Mouse (Mus musculus) gastrocnemius, postnatal 36 days (tissue): Measurements from ENCODE around the gene Kcnk3. TPM values are rescaled to one million over a fixed set of nuclear protein-coding genes. Genes with fewer than 3 reads are reported as not detected.

Source experiments
- DNase-seq, 2 experiments: peaks; one replicate each; pipeline ENCODE4 v3.0.0; 2022
- intact Hi-C: fragments of 180-260 bp; cut with DNase I; formaldehyde crosslinking; loops from one replicate; pipeline ENCODE4 v1.15.1; 2025
- total RNA-seq, 2 experiments: library from RNA; stranded (reverse); gene quantifications; 2 replicates each; pipeline ENCODE4 v1.2.3; 2021

Kcnk3 gene
- total RNA-seq, 2 experiments from 2014 or later = 0.44 to 0.46 TPM

GRCm38 (mm10) chr5:30586616-30587015 lies 1.4 kb upstream of the Kcnk3 start:
- DNase-seq = no peak
- intact Hi-C loops = no loop called here

DNA sequence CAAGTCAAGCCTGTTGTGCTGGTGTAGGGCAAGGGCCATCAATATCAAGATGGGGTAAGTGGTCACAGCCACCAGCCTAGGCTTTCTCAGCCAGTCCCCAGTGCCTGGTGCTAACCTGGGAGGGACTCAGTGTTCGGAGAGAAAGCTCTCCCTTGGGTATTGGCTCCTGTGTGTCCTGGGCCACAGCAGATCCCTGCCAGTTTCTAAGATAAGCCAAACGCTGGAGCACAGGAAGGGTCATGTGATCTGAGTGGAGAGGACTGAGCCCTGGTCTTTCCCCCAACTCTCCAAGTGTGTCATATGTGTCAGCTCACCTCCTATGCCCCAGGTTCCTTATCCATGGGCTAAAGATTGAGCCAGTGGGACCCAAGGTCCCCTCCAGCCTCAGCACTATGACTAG lies 869 bp upstream of the Kcnk3 start:
- intact Hi-C loops = no loop called here
- no peak for DNase-seq

DNA sequence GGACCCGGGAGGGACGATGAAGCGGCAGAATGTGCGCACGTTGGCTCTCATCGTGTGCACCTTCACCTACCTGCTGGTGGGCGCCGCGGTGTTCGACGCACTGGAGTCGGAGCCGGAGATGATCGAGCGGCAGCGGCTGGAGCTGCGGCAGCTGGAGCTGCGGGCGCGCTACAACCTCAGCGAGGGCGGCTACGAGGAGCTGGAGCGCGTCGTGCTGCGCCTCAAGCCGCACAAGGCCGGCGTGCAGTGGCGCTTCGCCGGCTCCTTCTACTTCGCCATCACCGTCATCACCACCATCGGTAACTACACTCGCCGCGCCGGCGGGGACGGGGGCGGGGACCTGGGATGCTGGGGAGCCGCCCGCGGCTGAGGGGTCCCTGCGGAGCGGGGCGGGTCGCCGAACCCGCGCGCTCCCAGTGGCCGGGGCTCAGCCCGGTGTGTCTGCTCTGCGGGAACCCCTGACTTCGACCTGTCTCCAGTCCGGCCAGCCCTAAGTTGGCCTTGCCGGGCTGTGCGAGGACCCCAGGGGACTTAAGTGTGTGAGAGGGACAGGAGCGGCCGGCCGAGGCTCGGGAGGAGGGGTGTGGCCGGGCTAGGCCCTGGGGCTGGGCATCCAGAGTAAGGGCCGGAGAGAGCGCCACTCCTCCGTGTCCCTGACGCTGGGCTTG lies 465 bp downstream of the Kcnk3 start:
- no peak for DNase-seq
- intact Hi-C loops = no loop called here

- DNase-seq = no peak
- intact Hi-C loops = no loop called here
These were observed 1.1 kb downstream of the Kcnk3 start for GRCm38 (mm10) chr5:30589069-30589468.

GRCm38 (mm10) chr5:30589546-30589945 lies 1.6 kb downstream of the Kcnk3 start:
- no peak for DNase-seq
- intact Hi-C loops = no loop called here

- no peak for DNase-seq
- intact Hi-C loops = no loop called here
These were observed 2.3 kb downstream of the Kcnk3 start for GRCm38 (mm10) chr5:30590231-30590630.

- DNase-seq = no peak
- intact Hi-C loops = no loop called here
These were observed 3.3 kb downstream of the Kcnk3 start for GRCm38 (mm10) chr5:30591205-30591731.

DNA sequence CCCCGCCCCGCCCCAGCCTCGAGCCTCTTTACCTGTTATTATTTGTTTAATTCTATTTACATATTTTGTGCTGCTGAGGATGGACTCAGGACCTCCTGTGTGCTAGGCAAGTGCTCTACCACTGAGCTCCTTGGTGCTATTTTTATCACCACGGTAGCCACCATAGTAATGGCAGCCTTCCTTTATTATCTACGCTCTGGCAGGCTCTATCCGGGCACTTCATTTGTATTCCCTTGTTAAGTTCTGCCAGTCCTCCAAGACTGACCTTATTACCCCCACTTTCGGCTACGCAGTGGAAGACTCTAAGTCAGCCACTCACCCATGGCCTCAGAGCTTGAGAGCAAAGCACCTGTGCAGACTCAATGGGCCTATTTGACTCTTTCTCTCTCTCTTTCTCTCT lies 3.8 kb downstream of the Kcnk3 start:
- no peak for DNase-seq
- intact Hi-C loops = no loop called here

- intact Hi-C loops = no loop called here
- DNase-seq = no peak
These were observed 4.5 kb downstream of the Kcnk3 start for GRCm38 (mm10) chr5:30592279-30592980.

GRCm38 (mm10) chr5:30593360-30593759 lies 5.4 kb downstream of the Kcnk3 start:
- intact Hi-C loops = no loop called here
- no peak for DNase-seq

DNA sequence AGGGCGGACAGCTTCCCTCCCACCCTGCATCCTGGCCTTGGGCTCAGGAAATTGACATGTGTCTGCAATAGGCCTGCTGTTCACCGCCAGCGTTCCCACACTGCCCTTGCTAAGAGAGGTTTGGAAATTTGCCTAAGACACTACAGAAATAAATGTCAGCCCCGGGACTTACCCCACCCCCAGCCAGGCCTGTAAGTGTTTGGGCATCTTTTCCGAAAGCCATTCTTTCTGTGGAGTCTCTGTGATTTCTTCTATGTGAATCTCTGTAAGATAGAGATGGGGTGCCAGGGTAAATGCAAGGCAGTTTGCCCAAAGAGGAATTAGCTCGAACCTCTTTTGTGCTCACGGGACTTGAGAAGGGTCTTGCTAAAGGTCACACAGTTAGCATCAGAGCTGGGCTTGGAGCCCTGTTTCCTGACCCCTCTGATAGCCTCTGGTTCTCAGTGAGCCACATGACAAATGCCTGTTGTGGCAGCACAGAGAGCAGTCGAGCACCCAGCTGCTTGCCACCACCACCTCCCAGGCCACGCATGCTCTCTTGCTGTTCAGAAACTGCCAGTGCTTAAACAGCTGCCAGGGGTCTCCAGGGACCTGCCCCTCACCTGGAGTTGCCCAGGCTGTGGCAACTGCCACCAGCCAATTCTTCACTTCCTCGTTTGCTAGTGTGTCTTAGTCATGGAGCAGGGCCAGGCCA lies 6.0 kb downstream of the Kcnk3 start:
- intact Hi-C loops = no loop called here
- no peak for DNase-seq

- intact Hi-C loops = no loop called here
- no peak for DNase-seq
These were observed 7.1 kb downstream of the Kcnk3 start for GRCm38 (mm10) chr5:30594953-30595560.

DNA sequence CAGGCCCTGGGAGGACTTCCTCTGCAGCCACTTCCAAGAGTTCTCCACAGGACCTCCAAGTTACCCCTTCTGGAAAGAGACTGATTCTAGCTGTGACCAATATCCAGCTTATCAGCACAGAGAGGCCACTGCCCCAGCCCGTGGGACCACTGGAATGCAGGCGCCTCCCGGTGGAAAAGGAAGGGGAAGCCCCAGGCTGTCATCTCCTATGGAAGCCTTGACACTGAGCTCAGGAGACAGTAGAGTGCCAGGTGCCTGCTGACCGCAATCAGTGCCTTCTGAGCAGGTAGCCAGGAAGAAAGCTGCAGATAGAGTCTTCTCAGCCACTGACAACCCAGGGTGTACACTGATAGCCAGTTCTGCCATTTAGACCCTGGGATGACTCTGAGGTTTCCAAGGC lies 13.4 kb downstream of the Kcnk3 start:
- DNase-seq = no peak
- intact Hi-C loops = no loop called here

DNA sequence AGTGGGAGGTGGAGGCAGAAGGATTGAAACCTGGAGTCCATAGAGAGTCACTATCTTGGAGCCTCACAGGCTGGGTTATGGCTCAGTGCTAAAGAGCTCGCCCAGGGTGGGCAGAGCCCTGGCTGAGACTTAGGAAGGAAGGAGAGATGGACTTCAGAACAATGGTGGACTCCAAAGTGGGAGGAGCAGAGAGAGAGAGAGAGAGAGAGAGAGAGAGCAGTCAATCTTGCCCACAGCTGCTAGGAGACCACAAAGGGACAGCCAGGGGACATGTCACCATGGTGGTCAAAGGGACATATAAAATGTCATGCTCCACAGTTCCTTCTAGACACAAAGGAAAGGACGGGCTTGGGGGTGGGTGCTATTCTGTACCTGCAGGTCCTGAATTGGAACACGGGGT lies 15.3 kb downstream of the Kcnk3 start:
- intact Hi-C loops = no loop called here
- no peak for DNase-seq

DNA sequence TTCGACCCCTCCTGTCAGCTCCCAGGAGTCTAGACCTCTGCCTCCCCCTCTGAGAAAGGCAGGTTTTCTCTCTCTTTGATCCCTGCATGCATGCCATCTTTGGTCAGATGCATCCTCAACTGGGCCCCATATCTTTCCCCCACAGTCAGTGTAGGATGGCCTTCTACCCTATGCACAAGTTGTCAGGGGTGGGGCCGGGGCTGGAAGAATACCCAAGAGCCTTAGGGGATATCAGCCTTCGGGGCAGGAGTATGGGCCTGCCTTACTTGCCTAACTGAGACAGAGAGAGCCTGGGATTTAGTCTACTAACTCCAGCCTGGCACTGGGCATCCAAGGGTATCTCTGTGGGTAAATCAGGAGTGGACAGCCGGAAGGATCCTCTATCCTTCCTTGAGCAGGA lies 16.0 kb downstream of the Kcnk3 start:
- DNase-seq = no peak
- intact Hi-C loops = no loop called here

GRCm38 (mm10) chr5:30604769-30605188 lies 16.8 kb downstream of the Kcnk3 start:
- intact Hi-C loops = no loop called here
- no peak for DNase-seq

GRCm38 (mm10) chr5:30605649-30606048 lies 17.7 kb downstream of the Kcnk3 start:
- no peak for DNase-seq
- intact Hi-C loops = no loop called here

GRCm38 (mm10) chr5:30606424-30607073 lies 18.6 kb downstream of the Kcnk3 start:
- peak; percentile 67 to 72 for DNase-seq
- intact Hi-C loops = no loop called here

GRCm38 (mm10) chr5:30609094-30609493 lies 21.1 kb downstream of the Kcnk3 start:
- intact Hi-C loops = no loop called here
- no peak for DNase-seq

DNA sequence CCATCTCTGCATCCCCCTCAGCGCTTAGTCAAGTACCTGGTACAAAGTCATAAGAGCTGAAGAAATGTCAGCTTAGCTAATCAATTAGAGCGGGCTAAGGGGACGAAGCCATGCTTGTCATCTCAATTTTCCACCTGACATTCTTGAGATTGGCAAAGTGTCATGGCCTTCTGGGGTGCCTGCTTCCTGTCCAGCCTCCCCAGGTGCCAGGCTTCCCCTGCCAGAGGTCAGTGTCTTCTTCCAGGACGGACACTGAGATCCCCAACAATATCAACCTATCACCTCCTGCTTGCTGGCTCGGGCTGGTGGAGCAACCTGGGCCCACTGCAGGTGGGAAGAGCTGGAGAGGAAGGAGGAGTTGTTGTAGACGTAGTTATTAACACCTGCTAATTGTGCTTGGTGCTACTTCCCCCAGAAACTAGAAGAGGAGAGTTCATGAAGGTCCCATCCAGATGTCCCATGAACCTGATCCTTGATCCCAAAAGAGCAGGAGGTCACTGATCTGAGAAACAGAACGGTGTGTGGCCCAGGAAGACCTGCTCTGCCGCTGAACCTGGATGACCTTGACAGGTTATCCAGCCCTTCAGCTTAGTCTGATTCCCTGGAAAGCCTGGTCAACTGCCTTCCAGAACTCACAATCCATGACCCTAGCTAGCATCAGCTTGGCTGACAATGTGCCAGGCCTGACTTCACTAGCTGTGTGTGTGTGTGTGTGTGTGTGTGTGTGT lies 22.1 kb downstream of the Kcnk3 start:
- no peak for DNase-seq
- intact Hi-C loops = no loop called here
